Mouse (Mus musculus): ENCODE measurements around the gene Mapt. TPM values are rescaled to one million over a fixed set of nuclear protein-coding genes. Genes with fewer than 3 reads are reported as not detected.

The Mapt gene
- polyA plus RNA-seq, 1 experiment from 2014 or later: 1.2 TPM

DNA sequence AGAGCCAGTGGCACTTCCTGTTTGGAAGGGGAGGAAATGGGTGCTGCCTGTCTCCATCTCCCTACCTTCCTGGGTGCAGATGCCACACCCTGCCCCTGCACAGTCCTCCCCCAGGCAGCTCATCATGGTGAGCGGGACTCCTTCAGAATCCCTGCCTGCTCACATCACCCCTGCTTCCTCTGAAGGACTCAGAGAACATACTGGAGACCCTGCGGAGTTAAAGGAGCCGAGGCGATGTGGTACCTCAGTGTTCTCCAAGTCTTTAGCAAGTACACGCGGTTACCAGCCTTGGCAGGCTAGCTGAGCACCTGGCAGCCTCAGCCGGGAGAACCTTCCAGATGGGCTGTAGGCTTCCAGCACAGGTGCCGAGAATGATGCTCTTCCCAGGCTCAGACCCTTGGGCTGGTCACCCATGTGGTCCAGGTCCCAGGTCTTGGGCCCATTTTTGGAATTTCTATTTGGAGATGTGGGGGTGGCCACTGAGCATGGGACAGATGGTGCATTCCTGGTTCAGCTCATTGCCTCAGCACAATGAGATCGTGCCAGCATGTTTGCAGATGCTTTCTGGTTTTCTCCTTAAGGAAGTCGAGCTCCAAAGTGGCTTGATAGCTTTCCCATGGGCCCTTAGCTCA is 23.3 kb downstream of the Mapt start:
- Histone ChIP-seq H3K4me2 (no peak overlapping the region), H3K27ac (no peak overlapping the region), H3K9ac (no peak overlapping the region), H3K27me3 (no peaks in the 10 kb centered on the region), H3K4me1 (replicated peaks) (0 out of 2 replicates have a peak, but pooled peaks cover 3% of the 10 kb centered on the region), H3K36me3 (no peaks in the 10 kb centered on the region), H3K4me3 (no peak overlapping the region), H3K9me3 (replicated peaks) (no peaks in the 10 kb centered on the region)
- WGBS: 76% methylated on average over 10 of the region's 10 CpGs
- no peak for ATAC-seq (replicated peaks; ENCODE audit: insufficient number of reproducible peaks, insufficient read depth, low FRiP score, low read depth)

DNA sequence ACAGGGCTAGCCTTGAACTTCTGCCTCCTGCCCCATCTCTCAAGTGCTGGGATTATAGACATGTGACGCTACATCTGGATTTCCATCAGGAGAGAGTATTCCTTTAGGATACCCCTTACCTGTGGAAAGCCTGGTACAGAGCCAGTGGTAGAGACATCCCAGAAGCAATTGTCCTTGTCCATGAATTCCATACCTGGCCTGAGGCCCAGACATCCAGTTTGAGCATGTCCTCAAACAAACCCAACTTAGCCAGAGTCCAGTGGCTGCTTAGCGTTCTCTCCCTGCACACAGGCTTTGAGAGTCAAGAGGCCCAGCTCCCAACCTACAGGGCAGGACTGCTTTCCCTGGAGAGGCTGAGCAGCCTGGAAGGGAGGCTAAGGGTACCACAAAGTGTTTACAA is 25.0 kb downstream of the Mapt start:
- Histone ChIP-seq H3K27me3 (no peaks in the 10 kb centered on the region), H3K4me3 (no peak overlapping the region), H3K27ac (no peak overlapping the region), H3K36me3 (no peaks in the 10 kb centered on the region), H3K9ac (no peak overlapping the region), H3K9me3 (replicated peaks) (no peaks in the 10 kb centered on the region), H3K4me1 (replicated peaks) (0 out of 2 replicates have a peak, but pooled peaks cover 3% of the 10 kb centered on the region), H3K4me2 (no peak overlapping the region)
- 85% methylated on average over 2 of the region's 2 CpGs for WGBS
- no peak for ATAC-seq (replicated peaks; ENCODE audit: insufficient number of reproducible peaks, insufficient read depth, low FRiP score, low read depth)

DNA sequence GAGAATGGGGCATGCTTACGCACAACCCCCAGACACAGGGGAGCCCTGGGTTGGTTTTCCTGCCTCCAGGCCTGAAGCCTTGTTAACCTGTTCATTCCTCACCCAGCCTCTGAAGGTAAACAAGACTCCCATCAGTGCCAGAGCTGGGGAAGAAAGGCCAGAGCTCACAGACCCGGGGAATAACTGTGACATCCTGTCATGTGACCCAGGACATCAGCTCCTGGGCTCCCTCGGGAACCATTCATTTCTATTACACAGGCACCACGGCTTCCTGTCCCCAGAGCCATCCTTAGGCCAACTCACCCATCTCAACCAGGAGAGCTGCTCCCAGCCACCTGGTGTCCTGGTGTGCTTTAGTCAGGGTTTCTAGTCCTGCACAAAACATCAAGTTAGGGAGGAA is 27.8 kb downstream of the Mapt start:
- H3K4me2 ChIP-seq: no peak overlapping the region
- H3K4me1 ChIP-seq (replicated peaks): 0 out of 2 replicates have a peak, but pooled peaks cover 3% of the 10 kb centered on the region
- H3K36me3 ChIP-seq: no peaks in the 10 kb centered on the region
- ATAC-seq (replicated peaks; ENCODE audit: insufficient number of reproducible peaks, insufficient read depth, low FRiP score, low read depth): no peak
- WGBS: 55% methylated on average over 4 of the region's 4 CpGs
- no peak overlapping the region for H3K9ac ChIP-seq
- H3K9me3 ChIP-seq (replicated peaks): no peaks in the 10 kb centered on the region
- no peak overlapping the region for H3K27ac ChIP-seq
- no peaks in the 10 kb centered on the region for H3K27me3 ChIP-seq
- H3K4me3 ChIP-seq: no peak overlapping the region

DNA sequence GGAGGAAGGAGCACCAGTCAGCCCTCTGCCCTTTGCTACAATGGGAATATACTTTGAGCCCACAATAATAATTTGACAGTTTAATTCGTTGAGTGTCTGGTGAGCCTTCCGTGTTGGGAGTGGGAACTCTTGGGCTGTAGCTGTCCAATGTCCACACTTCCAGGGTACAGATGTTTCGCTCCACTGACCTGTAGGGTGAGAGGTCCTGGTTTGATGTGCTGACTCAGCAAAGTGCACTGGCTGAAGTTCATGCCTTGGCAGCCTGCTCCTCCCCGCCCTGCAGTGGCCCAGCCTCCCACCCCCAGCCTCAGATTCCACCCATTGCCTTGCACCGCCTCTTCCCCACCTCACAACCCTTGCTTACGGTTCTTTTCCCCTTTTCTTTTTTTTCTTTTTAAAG is 33.5 kb downstream of the Mapt start:
- H3K27ac ChIP-seq: no peak overlapping the region
- no peaks in the 10 kb centered on the region for H3K27me3 ChIP-seq
- no peak overlapping the region for H3K4me3 ChIP-seq
- no peaks in the 10 kb centered on the region for H3K9me3 ChIP-seq (replicated peaks)
- no peak overlapping the region for H3K4me2 ChIP-seq
- H3K4me1 ChIP-seq (replicated peaks): 0 out of 2 replicates have a peak, but pooled peaks cover 2% of the 10 kb centered on the region
- 68% methylated on average over 6 of the region's 6 CpGs for WGBS
- H3K36me3 ChIP-seq: no peaks in the 10 kb centered on the region
- ATAC-seq (replicated peaks; ENCODE audit: insufficient number of reproducible peaks, insufficient read depth, low FRiP score, low read depth): no peak
- H3K9ac ChIP-seq: no peak overlapping the region

DNA sequence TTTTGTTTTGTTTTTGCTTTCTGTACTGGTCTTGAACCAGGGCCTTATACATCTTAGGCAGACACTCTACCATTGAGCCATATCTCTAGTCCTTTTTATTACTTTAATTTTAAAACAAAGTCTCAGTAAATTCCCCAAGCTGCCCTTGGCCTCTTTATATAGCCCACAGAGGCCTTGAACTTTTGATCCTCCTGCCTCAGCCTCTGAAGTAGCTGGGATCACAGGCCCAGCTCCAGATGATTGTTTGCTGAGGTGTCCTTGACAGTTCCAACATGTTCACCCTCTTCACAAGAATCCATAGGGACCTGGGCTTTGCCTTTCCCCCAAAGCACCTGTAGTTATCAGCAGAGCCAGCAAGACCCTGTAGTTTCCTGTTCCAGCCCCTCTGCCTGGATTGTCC is 34.5 kb downstream of the Mapt start:
- Histone ChIP-seq H3K9ac (no peak overlapping the region), H3K27me3 (no peaks in the 10 kb centered on the region), H3K4me3 (no peak overlapping the region), H3K4me2 (no peak overlapping the region), H3K9me3 (replicated peaks) (no peaks in the 10 kb centered on the region), H3K4me1 (replicated peaks) (0 out of 2 replicates have a peak, but pooled peaks cover 4% of the 10 kb centered on the region), H3K36me3 (no peaks in the 10 kb centered on the region), H3K27ac (no peak overlapping the region)
- no peak for ATAC-seq (replicated peaks; ENCODE audit: insufficient number of reproducible peaks, insufficient read depth, low FRiP score, low read depth)

DNA sequence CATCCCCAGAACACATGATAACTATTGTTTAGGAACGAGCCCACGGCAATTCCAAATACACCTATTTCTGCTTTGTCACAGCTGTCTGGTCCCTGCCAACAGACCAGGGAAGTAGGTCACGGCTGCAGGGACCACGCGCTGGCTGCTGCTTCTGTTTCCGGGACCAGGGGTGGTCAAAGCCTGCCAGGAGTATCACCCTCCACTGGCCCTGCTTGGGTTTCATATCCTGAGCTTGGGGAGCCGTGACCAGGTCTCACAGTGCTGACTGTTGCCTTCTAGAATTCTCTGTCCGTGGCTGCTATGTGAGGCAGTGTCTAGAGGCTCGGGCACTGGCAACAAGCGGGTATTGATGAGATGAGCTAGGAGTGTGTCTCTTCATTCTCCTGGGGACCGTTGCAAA is 36.2 kb downstream of the Mapt start:
- no peaks in the 10 kb centered on the region for H3K27me3 ChIP-seq
- H3K4me2 ChIP-seq: no peak overlapping the region
- 76% methylated on average over 11 of the region's 11 CpGs for WGBS
- no peaks in the 10 kb centered on the region for H3K9me3 ChIP-seq (replicated peaks)
- H3K4me3 ChIP-seq: no peak overlapping the region
- no peak for ATAC-seq (replicated peaks; ENCODE audit: insufficient number of reproducible peaks, insufficient read depth, low FRiP score, low read depth)
- H3K27ac ChIP-seq: no peak overlapping the region
- H3K9ac ChIP-seq: no peak overlapping the region
- no peaks in the 10 kb centered on the region for H3K36me3 ChIP-seq
- 0 out of 2 replicates have a peak, but pooled peaks cover 4% of the 10 kb centered on the region for H3K4me1 ChIP-seq (replicated peaks)

DNA sequence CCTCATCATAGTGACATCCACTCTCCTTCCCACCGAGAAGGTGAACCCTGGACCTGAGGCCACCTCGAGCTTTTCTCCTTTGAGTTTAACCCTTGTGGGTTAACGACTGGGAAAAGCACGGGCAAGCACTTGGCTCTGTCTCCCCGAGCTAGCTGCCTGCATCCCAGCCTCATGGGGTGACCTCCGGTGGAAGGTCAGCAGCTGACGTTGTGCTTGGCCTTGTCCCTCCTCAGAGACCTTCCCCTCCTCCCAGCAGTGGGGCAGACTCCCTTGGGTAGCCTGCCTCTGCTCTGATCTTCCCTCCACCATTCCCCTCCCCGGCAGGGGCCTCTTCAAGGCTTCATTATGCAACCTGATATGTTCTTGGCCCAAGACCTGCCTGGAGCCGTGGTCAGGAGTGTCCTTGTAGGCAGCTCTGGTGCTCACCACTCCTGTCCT is 38.2 kb downstream of the Mapt start:
- Histone ChIP-seq H3K9ac (no peak overlapping the region), H3K36me3 (no peaks in the 10 kb centered on the region), H3K4me2 (no peak overlapping the region), H3K4me3 (no peak overlapping the region), H3K4me1 (replicated peaks) (0 out of 2 replicates have a peak, but pooled peaks cover 4% of the 10 kb centered on the region), H3K27ac (no peak overlapping the region), H3K9me3 (replicated peaks) (no peaks in the 10 kb centered on the region), H3K27me3 (no peaks in the 10 kb centered on the region)
- 46% methylated on average over 9 of the region's 9 CpGs for WGBS
- no peak for ATAC-seq (replicated peaks; ENCODE audit: insufficient number of reproducible peaks, insufficient read depth, low FRiP score, low read depth)

DNA sequence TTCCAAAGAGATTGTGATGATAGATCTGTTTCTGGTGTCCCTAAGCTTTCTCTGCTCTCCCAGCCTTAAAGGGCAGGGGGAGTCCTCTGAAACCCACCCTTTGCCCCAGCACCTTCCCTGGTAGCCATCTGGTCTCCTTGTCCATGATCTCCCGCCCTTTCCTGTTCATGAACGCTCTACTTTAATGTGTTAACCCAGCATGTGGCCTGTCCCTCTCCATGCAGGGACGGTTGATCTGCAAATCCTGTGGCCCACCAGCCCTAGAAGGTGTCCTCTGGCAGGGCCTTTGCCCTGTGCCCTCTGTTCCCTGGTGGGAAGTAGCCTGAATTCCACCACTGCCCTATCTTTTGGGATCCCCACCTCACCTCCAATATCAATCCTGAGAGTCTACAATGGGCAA is 39.3 kb downstream of the Mapt start:
- Histone ChIP-seq H3K36me3 (no peaks in the 10 kb centered on the region), H3K4me2 (no peak overlapping the region), H3K4me1 (replicated peaks) (0 out of 2 replicates have a peak, but pooled peaks cover 4% of the 10 kb centered on the region), H3K27ac (no peak overlapping the region), H3K9me3 (replicated peaks) (no peaks in the 10 kb centered on the region), H3K27me3 (no peaks in the 10 kb centered on the region), H3K4me3 (no peak overlapping the region), H3K9ac (no peak overlapping the region)
- 83% methylated on average over 3 of the region's 3 CpGs for WGBS
- ATAC-seq (replicated peaks; ENCODE audit: insufficient number of reproducible peaks, insufficient read depth, low FRiP score, low read depth): no peak

DNA sequence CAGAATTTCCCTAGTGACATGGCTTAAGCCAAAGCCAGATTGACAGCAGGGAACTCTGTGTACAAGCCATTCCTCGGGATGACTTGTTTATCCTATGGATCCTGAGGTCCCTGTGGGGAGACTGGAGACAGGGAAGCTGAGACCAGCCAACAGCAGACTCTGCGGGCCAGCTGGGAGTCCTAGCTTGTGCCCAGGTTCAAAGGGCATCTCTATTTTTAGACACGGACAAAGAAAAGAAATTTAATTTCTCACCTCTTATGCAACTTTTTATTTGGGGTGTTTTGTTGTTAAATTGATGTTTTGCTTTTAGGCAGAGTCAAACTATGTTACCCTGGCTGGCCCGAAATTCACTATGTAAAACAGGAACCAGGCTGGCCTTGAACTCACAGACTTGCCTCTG is 39.7 kb downstream of the Mapt start:
- Histone ChIP-seq H3K9ac (no peak overlapping the region), H3K4me2 (no peak overlapping the region), H3K9me3 (replicated peaks) (no peaks in the 10 kb centered on the region), H3K27me3 (no peaks in the 10 kb centered on the region), H3K36me3 (no peaks in the 10 kb centered on the region), H3K4me1 (replicated peaks) (0 out of 2 replicates have a peak, but pooled peaks cover 4% of the 10 kb centered on the region), H3K27ac (no peak overlapping the region), H3K4me3 (no peak overlapping the region)
- ATAC-seq (replicated peaks; ENCODE audit: insufficient number of reproducible peaks, insufficient read depth, low FRiP score, low read depth): no peak
- 67% methylated on average over 4 of the region's 4 CpGs for WGBS

DNA sequence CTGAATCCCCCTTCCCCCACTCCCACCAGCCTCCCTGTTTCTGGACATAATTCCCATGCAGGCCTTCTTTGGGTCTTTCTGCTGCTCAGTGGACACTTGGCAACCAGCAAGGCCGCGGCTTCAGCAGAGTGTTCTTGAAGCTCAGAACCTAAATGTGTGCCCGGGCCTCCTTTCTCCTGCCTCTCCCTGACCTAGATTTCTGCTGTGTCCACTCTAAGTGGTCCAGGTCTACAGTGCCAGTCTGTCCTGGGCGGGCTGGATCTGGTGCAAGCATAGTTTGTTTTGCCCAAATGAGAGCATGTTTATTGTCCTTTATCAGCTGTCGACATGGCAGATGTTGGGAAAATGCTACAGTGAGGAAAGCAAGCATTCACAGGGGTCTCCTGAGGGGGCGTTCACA is 40.7 kb downstream of the Mapt start:
- no peaks in the 10 kb centered on the region for H3K9me3 ChIP-seq (replicated peaks)
- 67% methylated on average over 6 of the region's 6 CpGs for WGBS
- H3K4me3 ChIP-seq: no peak overlapping the region
- H3K27ac ChIP-seq: no peak overlapping the region
- no peaks in the 10 kb centered on the region for H3K36me3 ChIP-seq
- no peaks in the 10 kb centered on the region for H3K27me3 ChIP-seq
- H3K4me2 ChIP-seq: no peak overlapping the region
- no peak overlapping the region for H3K9ac ChIP-seq
- no peak for ATAC-seq (replicated peaks; ENCODE audit: insufficient number of reproducible peaks, insufficient read depth, low FRiP score, low read depth)
- H3K4me1 ChIP-seq (replicated peaks): 0 out of 2 replicates have a peak, but pooled peaks cover 4% of the 10 kb centered on the region

DNA sequence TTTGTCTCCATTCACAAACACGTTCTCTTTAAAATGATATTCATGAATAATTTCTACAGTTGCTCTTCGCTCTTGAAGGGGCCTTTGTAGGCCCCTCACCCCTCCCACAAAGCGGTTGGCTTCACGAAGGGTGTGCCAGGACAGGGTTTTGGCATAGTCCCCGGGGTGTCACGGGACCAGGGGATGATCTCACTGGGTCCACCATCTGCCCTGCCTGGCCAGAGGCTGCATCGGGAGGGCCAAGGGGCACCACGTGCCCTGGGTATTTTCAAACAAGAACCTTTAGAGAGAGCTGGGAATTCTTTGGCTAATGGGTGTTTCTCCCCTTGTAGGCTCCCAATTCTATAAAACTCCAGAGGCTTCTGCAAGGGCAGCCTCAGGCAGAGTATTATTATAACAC is 41.2 kb downstream of the Mapt start:
- Histone ChIP-seq H3K27ac (no peak overlapping the region), H3K4me1 (replicated peaks) (0 out of 2 replicates have a peak, but pooled peaks cover 4% of the 10 kb centered on the region), H3K4me3 (no peak overlapping the region), H3K4me2 (no peak overlapping the region), H3K36me3 (no peaks in the 10 kb centered on the region), H3K27me3 (no peaks in the 10 kb centered on the region), H3K9ac (no peak overlapping the region), H3K9me3 (replicated peaks) (no peaks in the 10 kb centered on the region)
- 77% methylated on average over 8 of the region's 8 CpGs for WGBS
- ATAC-seq (replicated peaks; ENCODE audit: insufficient number of reproducible peaks, insufficient read depth, low FRiP score, low read depth): no peak

DNA sequence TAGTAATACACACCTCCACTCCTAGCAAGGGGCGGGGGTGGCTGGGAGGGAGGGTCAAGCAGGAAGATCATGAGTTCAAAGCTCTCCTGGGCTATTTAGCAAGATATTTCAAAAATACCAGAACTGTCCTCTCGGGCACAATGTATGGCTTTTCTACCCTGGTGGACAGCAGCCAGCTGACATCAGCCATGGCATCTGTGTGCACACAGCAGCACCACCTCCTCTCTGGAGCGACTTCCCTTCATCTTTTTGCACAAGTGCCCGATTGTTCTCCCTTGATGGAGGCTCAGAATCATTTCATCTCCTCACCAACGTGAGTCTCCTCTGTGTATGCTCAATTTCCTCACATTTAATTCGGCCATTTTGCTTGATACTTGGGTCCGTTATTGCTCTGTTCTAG is 44.6 kb downstream of the Mapt start:
- Histone ChIP-seq H3K4me1 (replicated peaks) (no peaks in the 10 kb centered on the region), H3K9me3 (replicated peaks) (no peaks in the 10 kb centered on the region), H3K27ac (no peak overlapping the region), H3K36me3 (no peaks in the 10 kb centered on the region), H3K4me2 (no peak overlapping the region), H3K4me3 (no peak overlapping the region), H3K9ac (no peak overlapping the region), H3K27me3 (peaks cover 9% of the 10 kb centered on the region; the same call in 1 of the 2 replicates)
- 74% methylated on average over 7 of the region's 7 CpGs for WGBS
- ATAC-seq (replicated peaks; ENCODE audit: insufficient number of reproducible peaks, insufficient read depth, low FRiP score, low read depth): no peak

All from heart, embryonic 15.5 days (tissue).